Mouse (Mus musculus): ENCODE data around the gene Smagp. TPM values are rescaled to one million over a fixed set of nuclear protein-coding genes. Genes with fewer than 3 reads are reported as not detected.

Gene Smagp
- total and polyA plus RNA-seq, 2 experiments = 13.0 to 57.0 TPM

GRCm38 (mm10) chr15:100635851-100636645, 692 bp downstream of the Smagp start:
- Histone ChIP-seq H3K79me2 (ENCODE audit: control insufficient read depth, insufficient read depth, low read length) (peaks cover 8% of the 10 kb centered on the region; the same call in 1 of the 2 replicates), H3K4me1 (ENCODE audit: control insufficient read depth, insufficient read depth, low read length) (peaks cover 32% of the 10 kb centered on the region), H3K27ac (replicated peaks; ENCODE audit: insufficient read depth, low read depth, low read length) (peak overlapping the region; percentile 83), H3K4me3 (ENCODE audit: insufficient read depth, low read depth, low read length) (peak overlapping the region; percentile 82), H3K9ac (ENCODE audit: low read depth, low read length) (peak overlapping the region; percentile 88), H3K27me3 (ENCODE audit: control insufficient read depth, insufficient read depth, low read length) (no peaks in the 10 kb centered on the region), H3K36me3 (ENCODE audit: control insufficient read depth, insufficient read depth, low read length) (no peaks in the 10 kb centered on the region)
- DNase-seq (ENCODE audit: extremely low read depth, low read depth, low spot score) = no peak
- WGBS = 16% methylated on average over 31 of the region's 38 CpGs
- TF ChIP-seq CTCF (IDR thresholded peaks at IDR 0.05; ENCODE audit: low read depth, low read length) (no peak), POLR2A (IDR thresholded peaks at IDR 0.05; ENCODE audit: extremely low read depth, insufficient read depth, low read length) (no peak)

DNA sequence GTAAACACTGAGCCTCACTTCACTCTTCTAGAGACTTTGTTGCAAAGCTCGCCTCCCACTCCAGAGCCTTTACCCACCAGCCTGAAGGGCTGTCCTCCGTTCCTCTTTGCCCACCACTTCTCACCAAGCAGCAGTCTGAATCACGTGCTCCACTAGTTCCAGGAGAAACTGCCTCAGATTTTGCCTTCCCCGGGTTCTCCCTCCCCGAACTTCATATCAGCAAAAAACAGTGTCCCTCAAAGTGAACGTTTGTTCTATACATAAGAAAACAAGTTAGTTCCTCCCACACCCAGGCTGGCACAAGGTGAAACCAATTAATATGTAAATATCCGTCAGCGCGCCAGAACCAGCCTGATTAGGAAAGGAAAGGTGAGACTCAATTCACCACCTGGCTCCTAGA, 1.5 kb downstream of the Smagp start:
- Histone ChIP-seq H3K4me3 (ENCODE audit: insufficient read depth, low read depth, low read length) (no peak overlapping the region), H3K79me2 (ENCODE audit: control insufficient read depth, insufficient read depth, low read length) (peaks cover 11% of the 10 kb centered on the region; the same call in 1 of the 2 replicates), H3K36me3 (ENCODE audit: control insufficient read depth, insufficient read depth, low read length) (no peaks in the 10 kb centered on the region), H3K27me3 (ENCODE audit: control insufficient read depth, insufficient read depth, low read length) (no peaks in the 10 kb centered on the region), H3K27ac (replicated peaks; ENCODE audit: insufficient read depth, low read depth, low read length) (no peak overlapping the region), H3K4me1 (ENCODE audit: control insufficient read depth, insufficient read depth, low read length) (peaks cover 35% of the 10 kb centered on the region), H3K9ac (ENCODE audit: low read depth, low read length) (no peak overlapping the region)
- no peak for DNase-seq (ENCODE audit: extremely low read depth, low read depth, low spot score)
- WGBS = 57% methylated on average over 9 of the region's 9 CpGs
- TF ChIP-seq CTCF (IDR thresholded peaks at IDR 0.05; ENCODE audit: low read depth, low read length) (no peak), POLR2A (IDR thresholded peaks at IDR 0.05; ENCODE audit: extremely low read depth, insufficient read depth, low read length) (no peak)

- Histone ChIP-seq H3K79me2 (ENCODE audit: control insufficient read depth, insufficient read depth, low read length) (peaks cover 11% of the 10 kb centered on the region; the same call in 1 of the 2 replicates), H3K9ac (ENCODE audit: low read depth, low read length) (no peak overlapping the region), H3K4me1 (ENCODE audit: control insufficient read depth, insufficient read depth, low read length) (peaks cover 47% of the 10 kb centered on the region), H3K36me3 (ENCODE audit: control insufficient read depth, insufficient read depth, low read length) (no peaks in the 10 kb centered on the region), H3K4me3 (ENCODE audit: insufficient read depth, low read depth, low read length) (no peak overlapping the region), H3K27me3 (ENCODE audit: control insufficient read depth, insufficient read depth, low read length) (no peaks in the 10 kb centered on the region), H3K27ac (replicated peaks; ENCODE audit: insufficient read depth, low read depth, low read length) (no peak overlapping the region)
- 12% methylated on average over 10 of the region's 10 CpGs for WGBS
- TF ChIP-seq POLR2A (IDR thresholded peaks at IDR 0.05; ENCODE audit: extremely low read depth, insufficient read depth, low read length) (no peak), CTCF (IDR thresholded peaks at IDR 0.05; ENCODE audit: low read depth, low read length) (no peak)
- peak; percentile 70 for DNase-seq (ENCODE audit: extremely low read depth, low read depth, low spot score)
Measured at GRCm38 (mm10) chr15:100633341-100633740, 3.4 kb downstream of the Smagp start.

GRCm38 (mm10) chr15:100632323-100632722, 4.4 kb downstream of the Smagp start:
- H3K27ac ChIP-seq (replicated peaks; ENCODE audit: insufficient read depth, low read depth, low read length) = peak overlapping the region; percentile 23

DNA sequence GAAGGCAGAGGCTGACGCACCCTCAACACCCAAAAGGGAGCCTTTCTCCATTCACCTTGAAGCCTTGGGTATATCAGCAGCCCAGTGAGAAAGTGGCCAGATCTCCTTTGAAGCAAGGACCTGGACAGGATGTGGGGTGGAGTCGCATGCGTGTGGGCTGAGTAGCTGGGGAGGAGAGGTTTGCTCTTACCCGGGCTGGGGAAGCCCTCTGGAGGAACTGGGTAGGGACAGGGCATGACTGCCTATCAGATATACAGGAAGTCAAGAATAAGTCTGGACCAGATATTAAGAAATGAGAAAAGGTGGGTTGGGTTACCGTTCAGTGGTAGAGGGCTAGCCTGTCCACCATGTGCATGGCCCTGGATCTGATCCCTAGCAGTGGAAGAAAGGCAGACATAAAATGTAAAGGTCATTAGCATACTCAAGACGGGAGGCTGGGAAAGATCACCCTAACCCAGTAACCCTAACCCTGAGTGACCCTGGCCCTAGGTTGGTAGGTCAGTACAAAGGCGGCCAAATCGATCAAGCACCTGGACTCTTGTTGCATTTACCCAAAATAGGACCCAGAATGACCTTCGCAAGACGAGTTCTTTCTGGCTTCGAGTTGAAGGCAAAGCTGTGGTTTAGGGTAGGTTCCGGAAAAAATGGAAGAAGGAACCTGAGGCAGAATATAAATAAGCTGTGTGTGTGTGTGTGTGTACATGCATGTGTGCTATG, 5.1 kb downstream of the Smagp start:
- peak; percentile 91 for DNase-seq (ENCODE audit: extremely low read depth, low read depth, low spot score)
- Histone ChIP-seq H3K4me3 (ENCODE audit: insufficient read depth, low read depth, low read length) (no peak overlapping the region), H3K27ac (replicated peaks; ENCODE audit: insufficient read depth, low read depth, low read length) (no peak overlapping the region), H3K36me3 (ENCODE audit: control insufficient read depth, insufficient read depth, low read length) (no peaks in the 10 kb centered on the region), H3K27me3 (ENCODE audit: control insufficient read depth, insufficient read depth, low read length) (no peaks in the 10 kb centered on the region), H3K79me2 (ENCODE audit: control insufficient read depth, insufficient read depth, low read length) (peaks cover 11% of the 10 kb centered on the region; the same call in 1 of the 2 replicates), H3K4me1 (ENCODE audit: control insufficient read depth, insufficient read depth, low read length) (peaks cover 46% of the 10 kb centered on the region), H3K9ac (ENCODE audit: low read depth, low read length) (no peak overlapping the region)
- TF ChIP-seq CTCF (IDR thresholded peaks at IDR 0.05; ENCODE audit: low read depth, low read length) = no peak
- no peak for TF ChIP-seq POLR2A (IDR thresholded peaks at IDR 0.05; ENCODE audit: extremely low read depth, insufficient read depth, low read length)
- WGBS = 15% methylated on average over 12 of the region's 12 CpGs

More at GRCm38 (mm10) chr15:100632323-100632722, 4.4 kb downstream of the Smagp start:
- H3K9ac ChIP-seq (ENCODE audit: low read depth, low read length) = no peak overlapping the region
- no peaks in the 10 kb centered on the region for H3K36me3 ChIP-seq (ENCODE audit: control insufficient read depth, insufficient read depth, low read length)
- DNase-seq (ENCODE audit: extremely low read depth, low read depth, low spot score) = peak; percentile 72
- H3K27me3 ChIP-seq (ENCODE audit: control insufficient read depth, insufficient read depth, low read length) = no peaks in the 10 kb centered on the region
- H3K4me3 ChIP-seq (ENCODE audit: insufficient read depth, low read depth, low read length) = no peak overlapping the region
- 23% methylated on average over 5 of the region's 5 CpGs for WGBS
- H3K4me1 ChIP-seq (ENCODE audit: control insufficient read depth, insufficient read depth, low read length) = peaks cover 47% of the 10 kb centered on the region
- TF ChIP-seq CTCF (IDR thresholded peaks at IDR 0.05; ENCODE audit: low read depth, low read length) (no peak), POLR2A (IDR thresholded peaks at IDR 0.05; ENCODE audit: extremely low read depth, insufficient read depth, low read length) (no peak)
- peaks cover 11% of the 10 kb centered on the region; the same call in 1 of the 2 replicates for H3K79me2 ChIP-seq (ENCODE audit: control insufficient read depth, insufficient read depth, low read length)

Data from liver, adult 2 months (tissue).